Mouse (Mus musculus) midbrain, postnatal 0 days (tissue): ENCODE data around the gene Tbcd. TPM values are rescaled to one million over a fixed set of nuclear protein-coding genes. Genes with fewer than 3 reads are reported as not detected.

Experiments
- ATAC-seq: fragments of 200-750 bp; cut with Nextera tagmentation; 2 replicates; pipeline ENCODE4 v1.8.0; 2017; ENCODE audit warnings: moderate number of reproducible peaks, mild to moderate bottlenecking, moderate TSS enrichment, moderate library complexity; ENCODE audit not compliant: low FRiP score
- DNase-seq: peaks from one replicate; pipeline ENCODE4 v3.0.0-alpha.2; 2015; ENCODE audit warnings: low spot score
- H3K27ac ChIP-seq: fragments of 300-500 bp; sonication (generic); 2 replicates; pipeline ENCODE4 v1.5.1; 2014; ENCODE audit warnings: low read depth, mild to moderate bottlenecking, low read length, mixed read lengths
- H3K27me3 ChIP-seq: fragments of 300-500 bp; sonication (generic); 2 replicates; pipeline ENCODE4 v1.6.1; 2014; ENCODE audit warnings: low read length, control low read depth, mixed read lengths; ENCODE audit not compliant: insufficient read depth
- H3K36me3 ChIP-seq: fragments of 300-500 bp; sonication (generic); 2 replicates; pipeline ENCODE4 v1.6.1; 2014; ENCODE audit warnings: low read length, control low read depth, mixed read lengths; ENCODE audit not compliant: insufficient read depth
- H3K4me1 ChIP-seq: fragments of 300-500 bp; sonication (generic); 2 replicates; pipeline ENCODE4 v1.6.1; 2014; ENCODE audit warnings: mild to moderate bottlenecking, control low read depth, antibody characterized with exemption, low read length, mixed read lengths; ENCODE audit not compliant: insufficient read depth
- H3K4me2 ChIP-seq: fragments of 300-500 bp; sonication (generic); 2 replicates; pipeline ENCODE4 v1.6.1; 2014; ENCODE audit warnings: low read depth, mild to moderate bottlenecking, low read length, mixed read lengths; ENCODE audit not compliant: poor library complexity, severe bottlenecking
- H3K4me3 ChIP-seq: fragments of 300-500 bp; sonication (generic); 2 replicates; pipeline ENCODE4 v1.5.1; 2014; ENCODE audit warnings: low read depth, mild to moderate bottlenecking, low read length, moderate library complexity
- H3K9ac ChIP-seq: fragments of 300-500 bp; sonication (generic); replicated peaks from 2 replicates; pipeline ENCODE4 v1.6.1; 2014; ENCODE audit warnings: mild to moderate bottlenecking, low read length, moderate library complexity, mixed read lengths; ENCODE audit not compliant: poor library complexity, severe bottlenecking
- H3K9me3 ChIP-seq: fragments of 300-500 bp; sonication (generic); 2 replicates; pipeline ENCODE4 v1.6.1; 2016; ENCODE audit warnings: low read length, control low read depth
- CTCF ChIP-seq: IDR thresholded peaks from 2 replicates; pipeline ENCODE4 v1.5.1; 2016; ENCODE audit warnings: antibody characterized with exemption, mild to moderate bottlenecking
- WGBS: fragments of 180-500 bp; shearing (Covaris S2); extraction: QIAGEN DNeasy Blood & Tissue Kit; methylation state at CpG from one replicate; pipeline ENCODE4 v1.1.7; 2014; 5-methylcytosine and 5-hydroxymethylcytosine counted together
- polyA plus RNA-seq: library from polyadenylated mRNA; unstranded; fragments of >200 nt; fragmentation: Nextera tagmentation; extraction: Ambion mirVana; gene quantifications from 2 replicates; pipeline ENCODE4 v1.2.1, GENCODE M21; 2015
- total RNA-seq: library from RNA; depleted of rRNA; stranded (reverse); fragments of >200 nt; gene quantifications from 2 replicates; pipeline ENCODE4 v1.2.3, GENCODE M21; 2014

Gene Tbcd
- total and polyA plus RNA-seq, 2 experiments from 2014 or later = 56.5 to 87.9 TPM

DNA sequence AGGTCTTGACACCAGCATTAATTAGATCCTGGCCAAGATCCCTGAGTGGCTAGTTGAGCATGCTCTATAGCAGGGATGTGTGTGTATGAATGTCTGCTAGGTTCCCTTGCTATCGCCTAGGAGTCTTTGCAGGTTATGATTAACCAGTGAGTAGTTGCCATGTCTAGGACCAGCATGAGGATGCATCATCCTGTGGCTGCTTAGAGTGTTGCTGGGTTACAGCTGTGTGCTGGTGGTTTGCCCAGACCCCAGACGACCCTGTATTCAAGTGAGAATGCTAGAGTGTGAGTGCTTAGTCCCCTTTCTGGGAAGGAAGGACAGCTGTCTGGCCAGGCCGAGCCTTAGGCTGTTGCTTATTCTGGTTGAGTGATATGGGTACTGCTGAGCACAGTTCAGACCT, 106.8 kb downstream of the Tbcd start:
- Histone ChIP-seq H3K9me3 (no peaks in the 10 kb centered on the region), H3K36me3 (0 out of 2 replicates have a peak, but pooled peaks cover 2% of the 10 kb centered on the region), H3K4me2 (no peak overlapping the region), H3K27me3 (no peaks in the 10 kb centered on the region), H3K4me1 (no peaks in the 10 kb centered on the region), H3K9ac (no peak overlapping the region), H3K27ac (no peak overlapping the region), H3K4me3 (no peak overlapping the region)
- DNase-seq = no peak
- TF ChIP-seq CTCF = no peak
- 86% methylated on average over 3 of the region's 3 CpGs for WGBS
- ATAC-seq = no peak

DNA sequence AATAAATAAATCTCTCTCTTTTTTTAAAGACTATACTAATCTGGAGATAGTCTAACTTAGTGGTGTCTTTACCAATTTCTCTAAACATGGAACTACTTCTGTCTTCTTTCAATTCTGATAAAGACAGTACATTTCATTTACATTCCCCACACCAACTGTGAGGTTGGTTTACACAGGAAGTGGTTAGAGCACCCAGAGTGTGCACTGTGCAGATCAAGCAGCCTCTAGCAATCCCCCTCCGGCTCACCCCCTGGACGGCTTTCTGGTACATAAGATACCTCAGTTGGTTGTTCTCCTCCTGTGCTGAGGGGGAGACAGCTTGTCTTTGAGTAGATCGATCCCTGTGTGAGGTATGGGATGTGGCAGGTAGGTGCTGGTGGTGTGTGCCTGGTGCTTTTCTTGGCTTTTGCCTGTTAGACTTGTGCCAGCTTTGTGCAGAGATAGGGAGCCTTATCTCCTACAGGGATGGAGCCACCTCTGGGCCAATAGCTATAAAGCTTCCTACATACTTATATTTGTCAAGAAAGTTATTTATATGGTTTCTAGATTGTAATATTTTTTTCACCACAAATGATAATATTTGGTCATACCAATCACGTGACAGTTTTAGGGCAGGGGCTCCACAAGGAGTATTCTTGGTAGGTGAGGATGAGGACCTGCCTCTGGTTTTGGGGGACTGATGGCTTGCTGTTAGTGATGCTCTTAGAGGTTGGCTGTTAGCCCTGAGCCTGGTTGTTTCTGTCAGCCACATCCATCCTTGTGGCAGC, 108.0 kb downstream of the Tbcd start:
- H3K27me3 ChIP-seq = no peaks in the 10 kb centered on the region
- TF ChIP-seq CTCF = no peak
- DNase-seq (no peak), ATAC-seq (no peak)
- H3K36me3 ChIP-seq = peaks cover 5% of the 10 kb centered on the region; the same call in 1 of the 2 replicates
- no peak overlapping the region for H3K4me3 ChIP-seq
- H3K4me2 ChIP-seq = no peak overlapping the region
- H3K9ac ChIP-seq = no peak overlapping the region
- H3K4me1 ChIP-seq = no peaks in the 10 kb centered on the region
- H3K9me3 ChIP-seq = no peaks in the 10 kb centered on the region
- 92% methylated on average over 4 of the region's 4 CpGs for WGBS
- H3K27ac ChIP-seq = no peak overlapping the region

DNA sequence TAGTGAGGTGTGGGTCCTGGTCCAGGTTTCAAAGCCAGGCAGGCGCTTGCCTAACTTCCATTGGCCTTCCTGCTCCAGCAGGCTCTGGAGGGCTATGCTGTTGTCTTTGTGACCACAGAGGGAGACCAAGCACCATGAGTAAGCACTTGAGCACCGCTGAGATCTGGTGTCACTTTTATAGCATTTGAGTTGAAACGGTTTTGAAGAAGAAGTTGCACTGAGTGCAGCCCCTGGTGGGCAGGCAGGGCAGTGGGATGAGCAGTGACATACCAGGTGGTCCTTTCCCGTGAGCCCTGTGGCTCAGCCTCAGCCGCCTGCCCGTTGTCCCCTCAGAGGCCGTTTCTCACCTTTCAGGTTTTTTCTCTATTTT, 108.5 kb downstream of the Tbcd start:
- Histone ChIP-seq H3K27ac (no peak overlapping the region), H3K9ac (no peak overlapping the region), H3K4me2 (no peak overlapping the region), H3K4me1 (no peaks in the 10 kb centered on the region), H3K4me3 (no peak overlapping the region), H3K36me3 (peaks cover 5% of the 10 kb centered on the region; the same call in 1 of the 2 replicates), H3K9me3 (no peaks in the 10 kb centered on the region), H3K27me3 (no peaks in the 10 kb centered on the region)
- no peak for ATAC-seq
- no peak for DNase-seq
- 0 out of 2 replicates have a peak, but pooled peaks have one; percentile 2 for TF ChIP-seq CTCF
- WGBS = 80% methylated on average over 7 of the region's 7 CpGs

DNA sequence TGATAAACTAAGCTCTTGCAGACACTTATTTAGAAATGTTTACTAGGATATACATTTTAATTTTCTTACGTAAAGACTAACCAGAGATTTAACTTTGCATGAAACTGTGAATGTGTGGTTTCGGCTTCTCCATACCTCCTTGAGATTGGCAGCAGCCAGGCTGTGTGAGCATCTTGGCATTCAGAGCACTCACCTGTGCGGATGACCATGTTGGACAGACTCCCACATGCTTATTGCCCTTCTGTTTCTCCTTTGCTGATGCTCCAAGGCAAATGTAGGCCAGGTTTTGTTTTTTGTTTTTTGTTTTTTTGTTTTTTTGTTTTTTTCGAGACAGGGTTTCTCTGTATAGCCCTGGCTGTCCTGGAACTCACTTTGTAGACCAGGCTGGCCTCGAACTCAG, 111.6 kb downstream of the Tbcd start:
- Histone ChIP-seq H3K4me2 (no peak overlapping the region), H3K36me3 (peaks cover 3% of the 10 kb centered on the region; the same call in 1 of the 2 replicates), H3K27me3 (no peaks in the 10 kb centered on the region), H3K9me3 (no peaks in the 10 kb centered on the region), H3K27ac (no peak overlapping the region), H3K4me1 (no peaks in the 10 kb centered on the region), H3K4me3 (no peak overlapping the region), H3K9ac (no peak overlapping the region)
- ATAC-seq (no peak), DNase-seq (no peak)
- no peak for TF ChIP-seq CTCF
- WGBS = 95% methylated on average over 5 of the region's 5 CpGs

DNA sequence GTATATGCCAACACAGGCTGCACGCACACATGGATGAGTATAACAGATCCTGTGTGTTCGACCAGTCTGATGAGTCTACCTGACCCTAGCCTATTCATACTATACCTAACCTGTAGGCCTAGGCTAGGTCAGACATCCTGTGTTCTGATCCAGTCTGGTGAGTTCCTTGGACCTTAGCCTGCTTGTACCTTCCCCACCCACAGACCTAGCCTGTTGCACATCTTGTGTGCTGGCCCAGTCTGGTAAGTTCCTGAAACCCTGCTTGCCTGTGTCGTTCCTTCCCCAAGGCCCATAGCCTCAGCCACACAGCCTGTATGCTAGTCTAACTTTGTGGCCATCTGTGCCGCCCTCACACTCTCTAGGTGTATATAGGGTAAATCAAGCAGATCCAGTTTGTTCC, 112.5 kb downstream of the Tbcd start:
- Histone ChIP-seq H3K9ac (no peak overlapping the region), H3K9me3 (no peaks in the 10 kb centered on the region), H3K4me2 (no peak overlapping the region), H3K27ac (no peak overlapping the region), H3K36me3 (peaks cover 3% of the 10 kb centered on the region; the same call in 1 of the 2 replicates), H3K4me3 (no peak overlapping the region), H3K27me3 (no peaks in the 10 kb centered on the region), H3K4me1 (no peaks in the 10 kb centered on the region)
- WGBS = 97% methylated on average over 4 of the region's 4 CpGs
- no peak for ATAC-seq
- no peak for TF ChIP-seq CTCF
- no peak for DNase-seq

DNA sequence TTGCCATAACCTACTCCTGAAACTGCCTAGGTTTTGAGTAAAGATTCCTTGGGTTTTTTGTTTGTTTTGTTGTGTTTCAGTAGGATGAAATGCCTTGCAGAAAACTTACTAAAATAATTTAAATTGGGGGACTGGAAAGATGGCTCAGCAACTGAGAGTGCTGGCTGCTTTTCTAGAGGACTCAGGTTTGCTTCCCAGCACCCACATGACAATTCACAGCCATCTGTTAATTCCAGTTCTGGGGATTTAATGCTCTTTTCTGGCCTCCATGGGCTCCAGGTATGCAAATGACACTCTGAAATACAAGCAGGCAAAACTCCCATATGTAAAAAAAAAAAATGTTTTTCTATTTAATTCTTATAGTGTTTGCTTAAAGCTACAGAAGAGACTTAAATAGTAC, 130.1 kb downstream of the Tbcd start:
- Histone ChIP-seq H3K27me3 (no peaks in the 10 kb centered on the region), H3K4me1 (no peaks in the 10 kb centered on the region), H3K9me3 (no peaks in the 10 kb centered on the region), H3K27ac (no peak overlapping the region), H3K4me3 (no peak overlapping the region), H3K9ac (no peak overlapping the region), H3K4me2 (no peak overlapping the region), H3K36me3 (peaks cover 25% of the 10 kb centered on the region)
- no peak for ATAC-seq
- DNase-seq = no peak
- TF ChIP-seq CTCF = no peak
